Mouse (Mus musculus) cerebellum, adult 11 months (tissue): ENCODE measurements around the gene Pja2.
"Not testable (repeated sequence)": the region's sequence is repeated elsewhere in the genome, so short reads cannot be mapped to it uniquely, and the experiment has no call there.

Source experiments
- DNase-seq: peaks from one replicate; pipeline ENCODE4 v3.0.0; 2022

The Pja2 gene

DNA sequence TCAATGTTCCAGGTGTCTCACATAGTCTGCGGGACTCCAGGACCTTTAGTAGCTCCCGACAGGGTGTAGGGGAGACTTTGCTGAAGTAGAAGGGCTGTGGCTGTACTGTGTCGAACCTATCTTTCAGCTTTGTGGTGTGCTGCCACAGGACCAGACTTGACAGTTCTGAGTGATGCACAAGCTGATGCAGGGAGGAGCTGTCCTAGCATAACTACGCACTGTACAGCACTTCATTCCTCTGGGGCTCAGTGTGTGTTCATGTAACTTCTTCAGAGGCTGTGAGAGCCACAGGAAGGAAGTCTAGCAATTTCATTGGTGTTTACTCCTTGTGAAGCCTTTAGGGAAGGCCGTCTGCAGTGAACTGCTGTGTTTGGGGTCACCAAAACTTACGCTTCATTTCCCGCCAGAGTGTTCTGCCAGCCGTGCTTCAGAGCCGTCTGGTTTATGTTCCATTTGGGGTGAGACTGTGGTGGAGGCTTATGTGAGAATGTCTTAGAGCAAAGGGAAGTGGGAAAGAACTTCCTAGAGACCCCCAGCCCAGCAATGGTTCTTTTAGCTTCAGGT lies 54.0 kb downstream of the Pja2 start:
- DNase-seq: no peak

DNA sequence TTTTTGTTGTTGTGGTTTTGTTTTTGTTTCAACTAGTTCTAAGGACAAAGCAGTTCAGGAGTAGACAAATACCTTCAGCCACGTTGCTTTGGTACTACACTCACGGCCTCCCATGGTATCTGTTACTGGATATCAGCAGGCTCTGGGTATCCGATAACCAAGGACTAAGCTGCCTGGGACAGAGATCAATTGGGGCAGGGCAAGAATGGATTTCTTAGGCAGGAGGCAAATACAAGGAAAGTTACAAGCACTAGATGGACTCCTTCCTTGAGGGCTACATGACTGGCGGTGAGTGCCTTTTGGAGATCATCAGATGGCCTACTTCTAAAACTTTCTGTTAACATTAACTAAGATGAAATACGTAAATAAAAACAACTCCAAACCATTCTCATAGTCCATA lies 55.0 kb downstream of the Pja2 start:
- no peak for DNase-seq

DNA sequence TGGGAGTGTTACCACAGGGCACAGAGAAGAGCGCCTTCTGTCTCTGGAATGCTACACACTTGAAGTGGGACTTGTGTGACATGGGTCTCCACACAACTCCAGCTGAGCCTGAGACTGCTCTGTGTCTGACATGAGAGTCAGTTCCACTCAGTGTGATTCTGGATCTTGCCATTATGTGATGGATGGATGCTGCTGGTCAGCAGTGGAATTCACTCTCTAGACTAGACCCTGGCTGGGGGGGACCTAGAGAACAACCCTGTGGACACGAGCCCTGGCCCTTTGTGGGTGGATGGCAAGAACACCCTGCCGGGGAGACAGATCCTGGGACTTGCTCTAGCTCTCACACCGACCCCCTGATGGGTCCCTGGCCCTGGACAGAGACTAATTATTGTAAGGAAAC lies 56.5 kb downstream of the Pja2 start:
- no peak for DNase-seq

DNA sequence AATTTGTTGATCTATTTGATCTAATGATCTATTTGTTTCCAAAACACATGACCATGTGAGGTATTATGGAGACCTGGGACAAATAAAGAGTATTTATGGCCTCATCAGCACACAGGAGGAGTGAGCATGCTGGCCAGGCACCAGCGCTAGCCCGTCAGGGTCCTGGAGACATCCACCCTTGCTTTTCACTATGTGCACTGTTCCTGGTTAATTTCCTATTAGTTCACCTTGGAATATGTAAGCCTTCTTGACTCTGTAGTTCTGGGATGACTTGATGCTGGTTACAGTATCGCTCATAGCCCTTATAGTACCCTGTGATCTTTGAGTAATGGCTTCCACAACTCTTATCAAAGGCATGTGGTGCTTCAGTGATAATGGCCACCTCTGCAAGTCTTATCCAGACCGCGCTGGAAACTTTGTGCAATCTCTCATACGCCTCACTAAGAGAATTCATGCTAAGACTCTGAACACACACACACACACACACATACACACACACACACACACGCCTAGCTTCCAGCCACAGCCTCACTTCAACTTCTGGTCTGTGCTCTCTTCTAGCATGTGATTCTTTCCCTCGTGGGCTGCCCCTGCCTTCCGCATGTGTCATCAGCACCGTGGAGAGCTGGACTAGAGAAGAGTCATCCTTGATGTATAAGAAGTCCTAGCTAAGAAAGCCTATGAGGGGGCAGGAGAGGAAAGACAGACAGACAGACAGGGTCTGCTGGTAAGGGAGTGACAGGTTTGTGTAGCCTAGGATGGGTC lies 57.2 kb downstream of the Pja2 start:
- DNase-seq: no peak

DNA sequence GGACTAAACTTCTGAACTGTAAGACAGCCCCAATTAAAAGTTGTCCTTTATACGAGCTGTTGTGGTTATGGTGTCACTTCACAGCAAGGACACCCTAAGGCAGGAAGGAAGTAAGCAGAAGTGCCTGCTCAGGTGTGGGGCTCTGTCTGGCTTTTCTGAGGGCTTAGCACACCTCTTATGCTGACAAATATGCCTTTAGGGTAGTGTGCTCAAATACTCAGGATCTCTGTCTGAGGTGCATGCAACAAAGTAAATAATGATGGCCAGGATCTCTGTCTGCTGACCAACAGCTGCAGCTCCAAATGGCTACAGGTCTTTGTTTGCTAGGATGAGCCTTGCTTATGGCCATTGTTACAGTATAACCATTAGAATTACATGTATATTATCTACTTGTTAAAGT lies 71.1 kb downstream of the Pja2 start:
- no peak for DNase-seq

DNA sequence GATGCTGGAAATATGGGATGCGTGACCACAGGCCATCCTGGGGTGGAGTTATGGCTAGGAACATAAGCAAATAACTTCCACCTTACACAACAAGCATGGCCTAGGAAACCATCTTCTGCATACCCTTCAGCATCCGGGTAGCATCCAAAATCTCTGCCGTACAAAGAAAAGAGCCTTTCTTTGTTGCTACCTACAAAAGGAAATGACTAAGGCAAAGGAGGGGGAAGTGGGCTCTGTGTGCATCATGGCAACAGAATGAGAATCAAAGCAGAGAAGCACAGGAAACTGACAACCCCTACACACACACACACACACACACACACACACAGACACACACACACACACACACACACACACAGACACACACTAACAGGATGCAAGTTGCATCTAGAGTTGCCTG lies 83.5 kb downstream of the Pja2 start:
- DNase-seq: no peak

DNA sequence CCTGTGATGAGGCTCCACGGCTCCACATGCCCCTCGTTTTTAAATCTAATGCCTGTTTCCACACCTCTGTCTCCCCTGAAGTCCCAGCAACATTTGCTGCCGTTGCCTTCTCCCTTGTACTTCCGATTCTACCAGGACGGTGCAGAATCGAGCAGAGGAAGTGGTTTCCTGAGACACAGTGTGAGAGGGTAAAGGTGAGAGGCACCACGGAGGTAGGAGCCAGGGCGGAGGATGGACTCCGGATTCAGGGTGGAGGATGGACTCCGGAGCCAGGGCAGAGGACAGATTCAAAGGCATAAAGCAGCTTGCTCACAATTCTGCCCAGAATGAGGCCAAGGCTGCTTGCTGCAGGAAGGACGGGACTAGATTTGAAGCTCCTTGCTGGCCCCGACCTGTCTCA lies 88.8 kb downstream of the Pja2 start:
- DNase-seq: no peak

DNA sequence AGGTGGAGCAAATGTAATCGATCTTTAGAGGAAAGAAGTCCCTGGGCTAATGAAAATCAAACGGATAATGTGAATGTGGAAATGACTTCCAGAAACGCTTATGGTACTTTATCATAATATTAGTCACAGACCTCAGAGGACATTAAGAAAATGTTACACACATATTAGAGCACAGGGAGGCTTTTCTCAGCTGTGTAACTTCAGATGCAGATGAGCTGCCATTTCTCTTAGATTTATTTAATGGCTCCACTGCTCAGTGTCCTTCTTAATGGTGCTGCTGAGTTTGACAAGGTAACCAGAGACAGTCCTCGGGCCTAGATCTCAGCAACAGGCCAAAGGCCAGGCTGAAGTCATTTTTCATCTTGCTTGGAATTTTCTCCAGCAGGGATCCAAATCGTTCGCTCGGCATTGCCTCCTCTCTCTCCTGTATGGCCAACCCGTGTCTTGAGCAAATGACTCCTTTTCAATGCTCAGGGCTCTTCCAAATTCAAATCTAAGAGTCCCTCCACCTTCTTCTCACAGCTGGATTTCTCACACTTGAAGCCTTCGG lies 89.3 kb downstream of the Pja2 start:
- no peak for DNase-seq

DNA sequence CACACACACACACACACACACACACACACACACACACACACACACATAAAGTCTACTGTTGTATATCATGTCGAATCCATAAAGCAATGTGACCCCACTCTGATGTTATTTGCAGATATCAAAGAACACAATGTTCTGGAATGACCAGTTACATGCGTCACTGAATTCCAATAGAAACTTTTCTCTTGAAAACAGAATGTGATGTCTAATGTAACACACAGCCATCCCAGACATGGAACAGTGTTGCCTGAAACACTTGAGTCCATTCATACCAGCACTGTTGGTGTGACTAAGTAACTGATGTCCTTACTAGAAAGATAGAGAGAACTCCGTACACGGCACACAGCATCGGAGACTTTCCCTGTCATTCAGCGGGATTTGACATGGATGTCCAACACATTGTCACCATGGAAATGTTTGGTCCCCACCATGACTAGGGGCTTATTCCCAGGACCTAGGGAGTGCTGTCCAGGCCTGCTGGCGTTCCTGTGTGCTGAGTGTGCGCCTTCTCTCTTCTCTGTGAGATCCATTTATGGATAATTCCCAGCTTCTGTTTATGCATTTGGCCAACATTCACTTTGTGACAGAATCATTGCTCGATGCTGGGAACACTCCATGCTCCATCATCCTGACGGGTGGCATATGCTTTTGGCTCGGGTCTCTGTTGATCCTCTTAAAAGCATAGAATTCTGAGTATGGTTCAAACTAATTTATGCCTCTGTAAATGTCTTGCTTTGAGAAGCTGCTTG lies 90.0 kb downstream of the Pja2 start:
- no peak for DNase-seq

DNA sequence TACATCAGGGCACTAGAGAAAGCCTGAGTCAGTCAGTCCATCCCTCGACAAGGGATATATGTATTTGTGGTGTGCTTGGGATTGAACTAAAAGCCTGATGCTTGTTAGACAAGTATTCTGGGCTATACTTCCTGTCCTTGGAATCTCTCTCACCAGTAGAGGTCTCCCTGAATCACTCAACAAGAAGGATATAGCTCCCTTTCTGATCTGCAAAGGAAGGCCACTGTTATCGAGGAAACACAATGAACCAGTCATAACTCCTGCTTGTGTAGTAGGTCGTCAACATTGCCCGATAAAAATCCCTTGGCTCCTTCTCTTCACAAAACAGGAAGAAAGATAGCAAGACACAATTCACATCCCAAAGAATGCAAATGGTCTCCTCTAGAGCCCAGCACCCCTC lies 99.6 kb downstream of the Pja2 start:
- no peak for DNase-seq

DNA sequence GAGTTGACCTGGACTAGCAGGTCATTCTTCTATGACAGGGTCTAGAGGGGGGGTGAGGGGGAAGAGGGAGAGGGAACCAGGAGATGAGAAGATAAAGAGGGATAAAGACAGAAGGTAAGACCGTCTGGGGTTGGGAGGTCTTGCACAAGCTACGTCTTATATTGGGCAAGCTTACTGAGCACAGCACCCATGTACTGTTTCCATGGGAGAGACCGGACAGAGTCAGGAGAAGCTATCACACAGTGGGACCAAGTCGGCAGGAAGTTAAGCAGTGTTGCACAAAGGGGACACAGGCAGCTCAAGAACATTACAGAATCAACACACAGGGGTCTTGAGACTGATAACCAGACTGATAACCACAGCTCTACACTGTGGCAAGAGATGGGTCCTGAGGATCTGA lies 100.1 kb downstream of the Pja2 start:
- DNase-seq: not testable (repeated sequence)

DNA sequence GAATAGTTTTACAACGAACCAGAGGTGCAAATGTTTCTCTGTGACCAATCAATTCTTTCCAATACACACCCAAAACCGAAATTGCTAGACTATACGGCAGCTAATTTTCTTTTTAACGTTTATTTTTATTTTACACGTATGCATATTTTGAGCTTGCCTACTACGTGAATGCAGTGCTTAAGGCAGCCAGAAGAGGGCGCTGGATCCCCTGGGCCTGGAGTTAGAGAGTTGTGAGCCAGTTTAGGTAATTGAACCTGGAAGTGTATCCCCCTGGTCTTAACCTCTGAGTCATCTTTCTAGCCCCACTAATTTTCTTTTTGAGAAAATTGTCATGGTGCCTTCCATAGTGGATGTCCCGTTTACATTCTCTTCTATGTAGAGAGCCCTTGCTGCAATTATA lies 100.5 kb downstream of the Pja2 start:
- no peak for DNase-seq
